Mouse (Mus musculus) hindbrain, embryonic 16.5 days (tissue): ENCODE results near the gene Vps26c. TPM values are rescaled to one million over a fixed set of nuclear protein-coding genes. Genes with fewer than 3 reads are reported as not detected.

Experiments
- ATAC-seq: fragments of 200-750 bp; cut with Nextera tagmentation; 2 replicates; pipeline ENCODE4 v1.8.0; 2017; ENCODE audit warnings: moderate TSS enrichment, moderate library complexity
- H3K27ac ChIP-seq: fragments of 300-500 bp; sonication (generic); 2 replicates; pipeline ENCODE4 v1.5.1; 2014; ENCODE audit warnings: low read depth, mild to moderate bottlenecking, control low read depth, low read length, moderate library complexity
- H3K27me3 ChIP-seq: fragments of 300-500 bp; sonication (generic); replicated peaks from 2 replicates; pipeline ENCODE4 v1.6.1; 2014; ENCODE audit warnings: low read length; ENCODE audit not compliant: control insufficient read depth, insufficient read depth
- H3K36me3 ChIP-seq: fragments of 300-500 bp; sonication (generic); 2 replicates; pipeline ENCODE4 v1.6.1; 2014; ENCODE audit warnings: mild to moderate bottlenecking, low read length, moderate library complexity, mixed read lengths; ENCODE audit not compliant: control insufficient read depth, insufficient read depth
- H3K4me1 ChIP-seq: fragments of 300-500 bp; sonication (generic); 2 replicates; pipeline ENCODE4 v1.6.1; 2014; ENCODE audit warnings: low read depth, low read length; ENCODE audit not compliant: control insufficient read depth, insufficient read depth
- H3K4me2 ChIP-seq: fragments of 300-500 bp; sonication (generic); 2 replicates; pipeline ENCODE4 v1.6.1; 2014; ENCODE audit warnings: mild to moderate bottlenecking, low read length, control low read depth, moderate library complexity
- H3K4me3 ChIP-seq: fragments of 300-500 bp; sonication (generic); 2 replicates; pipeline ENCODE4 v1.5.1; 2014; ENCODE audit warnings: mild to moderate bottlenecking, low read length, control low read depth, moderate library complexity
- H3K9ac ChIP-seq: fragments of 300-500 bp; sonication (generic); 2 replicates; pipeline ENCODE4 v1.6.1; 2014; ENCODE audit warnings: low read depth, mild to moderate bottlenecking, control low read depth, low read length, moderate library complexity
- H3K9me3 ChIP-seq: fragments of 300-500 bp; sonication (generic); 2 replicates; pipeline ENCODE4 v1.6.1; 2014; ENCODE audit warnings: mild to moderate bottlenecking, low read length, moderate library complexity; ENCODE audit not compliant: control insufficient read depth
- whole genome bisulfite sequencing: fragments of 180-500 bp; shearing (Covaris S2); extraction: QIAGEN DNeasy Blood & Tissue Kit; methylation state at CpG from one replicate; pipeline ENCODE4 v1.1.7; 2014; 5-methylcytosine and 5-hydroxymethylcytosine counted together
- polyA plus RNA-seq: library from polyadenylated mRNA; unstranded; fragments of >200 nt; fragmentation: Nextera tagmentation; extraction: Ambion mirVana; gene quantifications from 2 replicates; pipeline ENCODE4 v1.2.1, GENCODE M21; 2015

Gene Vps26c
- polyA plus RNA-seq, 1 experiment from 2014 or later: 91.3 TPM

- ATAC-seq: peak; percentile 84
- peak overlapping the region; percentile 74 for H3K4me3 ChIP-seq
- H3K9ac ChIP-seq: peak overlapping the region; percentile 81
- peak overlapping the region; percentile 62 for H3K4me2 ChIP-seq
- H3K27ac ChIP-seq: peak overlapping the region; percentile 100
- no peaks in the 10 kb centered on the region for H3K36me3 ChIP-seq
- H3K27me3 ChIP-seq: no peaks in the 10 kb centered on the region
- H3K9me3 ChIP-seq: no peaks in the 10 kb centered on the region
- peaks cover 19% of the 10 kb centered on the region for H3K4me1 ChIP-seq
- WGBS: 2% methylated on average over 53 of the region's 53 CpGs
Measured at GRCm38 (mm10) chr16:94568335-94569228, 42.0 kb upstream of the Vps26c start.

DNA sequence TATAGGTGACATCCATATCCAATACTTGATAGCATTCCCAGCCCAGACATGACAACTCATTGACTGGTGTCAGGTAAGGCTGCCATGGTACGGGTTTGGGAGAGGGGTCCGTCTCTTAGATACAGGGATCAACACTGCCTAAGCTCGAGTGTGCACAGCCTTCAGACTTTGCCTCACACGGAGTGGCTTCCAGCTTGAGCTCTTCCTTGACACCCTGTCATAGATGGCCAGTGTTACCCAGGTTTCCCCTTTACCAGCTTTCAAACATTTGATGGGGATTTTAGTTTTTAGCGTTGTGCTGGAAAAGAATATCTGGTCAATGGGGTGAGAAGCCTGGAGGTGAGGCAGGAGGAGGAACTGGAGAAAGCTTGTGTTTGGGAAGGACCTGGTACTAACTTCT is 41.1 kb upstream of the Vps26c start:
- no peaks in the 10 kb centered on the region for H3K27me3 ChIP-seq
- whole genome bisulfite sequencing: 65% methylated on average over 5 of the region's 5 CpGs
- H3K36me3 ChIP-seq: no peaks in the 10 kb centered on the region
- no peaks in the 10 kb centered on the region for H3K9me3 ChIP-seq
- no peak overlapping the region for H3K4me3 ChIP-seq
- ATAC-seq: no peak
- H3K4me1 ChIP-seq: peaks cover 14% of the 10 kb centered on the region
- H3K4me2 ChIP-seq: no peak overlapping the region
- no peak overlapping the region for H3K27ac ChIP-seq
- H3K9ac ChIP-seq: no peak overlapping the region

- ATAC-seq: no peak
- H3K9me3 ChIP-seq: no peaks in the 10 kb centered on the region
- H3K4me3 ChIP-seq: no peak overlapping the region
- H3K36me3 ChIP-seq: no peaks in the 10 kb centered on the region
- H3K27ac ChIP-seq: no peak overlapping the region
- no peak overlapping the region for H3K9ac ChIP-seq
- H3K4me2 ChIP-seq: no peak overlapping the region
- peaks cover 7% of the 10 kb centered on the region for H3K4me1 ChIP-seq
- H3K27me3 ChIP-seq: no peaks in the 10 kb centered on the region
- WGBS: 78% methylated on average over 11 of the region's 11 CpGs
Measured at GRCm38 (mm10) chr16:94566834-94567585, 40.4 kb upstream of the Vps26c start.

- Histone ChIP-seq H3K27me3 (no peaks in the 10 kb centered on the region), H3K9me3 (no peaks in the 10 kb centered on the region), H3K27ac (no peak overlapping the region), H3K4me3 (no peak overlapping the region), H3K36me3 (no peaks in the 10 kb centered on the region), H3K4me2 (no peak overlapping the region), H3K9ac (no peak overlapping the region), H3K4me1 (peaks cover 2% of the 10 kb centered on the region; the same call in 1 of the 2 replicates)
- WGBS: 76% methylated on average over 8 of the region's 8 CpGs
- ATAC-seq: no peak
Measured at GRCm38 (mm10) chr16:94566124-94566523, 39.5 kb upstream of the Vps26c start.

- WGBS: 76% methylated on average over 5 of the region's 5 CpGs
- no peaks in the 10 kb centered on the region for H3K27me3 ChIP-seq
Measured at GRCm38 (mm10) chr16:94560618-94561017, 34.0 kb upstream of the Vps26c start.

GRCm38 (mm10) chr16:94559782-94560181 is 33.2 kb upstream of the Vps26c start:
- ATAC-seq: no peak

More at GRCm38 (mm10) chr16:94560618-94561017, 34.0 kb upstream of the Vps26c start:
- H3K9ac ChIP-seq: no peak overlapping the region
- H3K9me3 ChIP-seq: no peaks in the 10 kb centered on the region
- no peak overlapping the region for H3K27ac ChIP-seq
- H3K4me3 ChIP-seq: no peak overlapping the region
- H3K4me2 ChIP-seq: no peak overlapping the region
- H3K4me1 ChIP-seq: no peaks in the 10 kb centered on the region
- ATAC-seq: no peak
- no peaks in the 10 kb centered on the region for H3K36me3 ChIP-seq

GRCm38 (mm10) chr16:94559282-94559681 is 32.7 kb upstream of the Vps26c start:
- Histone ChIP-seq H3K4me2 (no peak overlapping the region), H3K4me3 (no peak overlapping the region), H3K27me3 (no peaks in the 10 kb centered on the region), H3K36me3 (no peaks in the 10 kb centered on the region), H3K9me3 (peaks cover 2% of the 10 kb centered on the region), H3K9ac (no peak overlapping the region), H3K27ac (no peak overlapping the region), H3K4me1 (no peaks in the 10 kb centered on the region)
- ATAC-seq: no peak
- WGBS: 77% methylated on average over 7 of the region's 7 CpGs

More at GRCm38 (mm10) chr16:94559782-94560181, 33.2 kb upstream of the Vps26c start:
- Histone ChIP-seq H3K4me1 (no peaks in the 10 kb centered on the region), H3K9ac (no peak overlapping the region), H3K27ac (no peak overlapping the region), H3K9me3 (no peaks in the 10 kb centered on the region), H3K27me3 (no peaks in the 10 kb centered on the region), H3K36me3 (no peaks in the 10 kb centered on the region), H3K4me2 (no peak overlapping the region), H3K4me3 (no peak overlapping the region)
- 70% methylated on average over 7 of the region's 7 CpGs for WGBS

DNA sequence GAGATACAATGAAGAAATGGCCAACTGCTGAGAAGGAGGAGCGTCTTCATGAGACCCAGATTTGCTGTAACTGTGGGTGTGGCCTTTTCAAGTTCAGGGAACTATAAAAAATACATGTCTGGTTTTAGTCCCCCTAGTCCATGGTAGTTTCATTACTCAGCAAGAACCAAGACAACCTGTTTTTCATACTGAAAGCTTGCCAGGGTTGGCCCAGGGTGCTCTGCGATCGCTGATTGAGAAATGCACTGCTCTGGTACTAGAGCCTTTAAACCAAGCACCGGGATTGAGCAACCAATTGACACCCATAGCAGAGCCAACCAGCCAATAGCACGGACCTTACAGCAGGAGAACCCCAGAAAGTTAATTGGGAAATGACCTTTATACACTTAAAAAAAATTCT is 29.6 kb upstream of the Vps26c start:
- H3K9me3 ChIP-seq: peaks cover 2% of the 10 kb centered on the region
- H3K9ac ChIP-seq: no peak overlapping the region
- 78% methylated on average over 5 of the region's 5 CpGs for WGBS
- H3K27ac ChIP-seq: no peak overlapping the region
- ATAC-seq: no peak
- H3K4me2 ChIP-seq: no peak overlapping the region
- no peaks in the 10 kb centered on the region for H3K36me3 ChIP-seq
- no peaks in the 10 kb centered on the region for H3K27me3 ChIP-seq
- no peak overlapping the region for H3K4me3 ChIP-seq
- no peaks in the 10 kb centered on the region for H3K4me1 ChIP-seq

DNA sequence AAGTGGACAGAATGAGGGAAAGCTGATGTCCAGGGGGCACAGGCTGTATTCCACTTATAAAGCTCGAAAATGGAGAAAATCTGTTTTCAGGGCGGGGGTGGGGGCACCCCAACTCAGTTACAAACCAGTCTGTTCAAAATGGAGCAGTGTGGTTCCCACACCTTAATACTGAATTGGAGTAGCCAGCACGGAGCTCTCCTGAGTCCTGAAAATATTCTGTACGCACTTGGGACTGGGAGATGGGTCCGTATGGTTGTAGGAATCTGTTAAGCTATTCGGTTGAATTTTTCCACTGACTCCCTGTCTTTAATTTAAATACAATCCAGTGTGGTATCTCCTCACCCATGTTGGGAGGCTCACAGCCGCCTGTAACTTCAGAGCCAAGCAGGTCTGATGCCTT is 28.7 kb upstream of the Vps26c start:
- H3K27me3 ChIP-seq: no peaks in the 10 kb centered on the region
- H3K4me3 ChIP-seq: no peak overlapping the region
- peaks cover 2% of the 10 kb centered on the region for H3K9me3 ChIP-seq
- no peak overlapping the region for H3K4me2 ChIP-seq
- no peaks in the 10 kb centered on the region for H3K4me1 ChIP-seq
- WGBS: 92% methylated on average over 7 of the region's 7 CpGs
- no peak for ATAC-seq
- H3K9ac ChIP-seq: no peak overlapping the region
- no peaks in the 10 kb centered on the region for H3K36me3 ChIP-seq
- no peak overlapping the region for H3K27ac ChIP-seq
